Mouse (Mus musculus) CH12.LX (cell line): ENCODE measurements at regions not wholly inside any gene's neighbourhood (a gene's known extent, or its start where the extent isn't known, plus 50 kb on each side); places are given as distances from the start of the nearest gene placed in this dataset.

Experiments
- DNase-seq: peaks from one replicate; pipeline ENCODE4 v3.0.0-alpha.2; 2013; ENCODE audit errors: extremely low read depth
- H3K27ac ChIP-seq: 2 replicates; pipeline ENCODE4 v1.5.1; 2012; ENCODE audit warnings: low read depth, mild to moderate bottlenecking, control low read depth, moderate library complexity; ENCODE audit not compliant: insufficient read depth
- H3K27me3 ChIP-seq: replicated peaks from 2 replicates; pipeline ENCODE3; 2012; ENCODE audit warnings: inconsistent platforms
- H3K36me3 ChIP-seq, 2 experiments: replicated peaks in 1 of 2; 2 replicates each; pipeline versions ENCODE3 to v1.6.1; 2012; ENCODE audit warnings: inconsistent platforms in 1 of 2, low read length in 1 of 2, mild to moderate bottlenecking in 1 of 2, mixed read lengths in 1 of 2, moderate library complexity in 1 of 2; ENCODE audit not compliant: control insufficient read depth in 1 of 2, insufficient read depth in 1 of 2
- H3K4me1 ChIP-seq, 2 experiments: 2 replicates each; pipeline ENCODE4 v1.6.1; 2012; ENCODE audit warnings: inconsistent platforms in 1 of 2, moderate library complexity in 1 of 2; ENCODE audit not compliant: insufficient read depth in 2 of 2, control insufficient read depth in 1 of 2
- H3K4me2 ChIP-seq: 2 replicates; pipeline ENCODE4 v1.6.1; 2012; ENCODE audit warnings: low read depth, mild to moderate bottlenecking, control low read depth; ENCODE audit not compliant: poor library complexity, insufficient read depth, severe bottlenecking
- H3K4me3 ChIP-seq, 3 experiments: fragments of 150-350 bp in 1 of 3; sonication (generic) in 1 of 3; replicated peaks in 1 of 3; 2 replicates each; pipeline versions ENCODE3 to v1.5.1; 2011 to 2012; ENCODE audit warnings: low read depth in 2 of 3, low read length in 2 of 3, mild to moderate bottlenecking in 2 of 3, moderate library complexity in 2 of 3, control low read depth in 1 of 3, improper control_type of control experiment in 1 of 3, inconsistent platforms in 1 of 3, mixed read lengths in 1 of 3; ENCODE audit not compliant: poor library complexity in 1 of 3
- H3K79me2 ChIP-seq: replicated peaks from 2 replicates; pipeline ENCODE4 v1.6.1; 2012; ENCODE audit warnings: mild to moderate bottlenecking, moderate library complexity; ENCODE audit not compliant: control insufficient read depth, poor library complexity, insufficient read depth, severe bottlenecking; ENCODE audit errors: extremely low read depth
- H3K9ac ChIP-seq: 2 replicates; pipeline ENCODE4 v1.6.1; 2012; ENCODE audit warnings: low read depth, mild to moderate bottlenecking, control low read depth, moderate library complexity; ENCODE audit not compliant: insufficient read depth
- H3K9me3 ChIP-seq: replicated peaks from 2 replicates; pipeline ENCODE3; 2012; ENCODE audit warnings: low read length, inconsistent platforms, mixed read lengths
- BHLHE40 ChIP-seq: IDR thresholded peaks from 2 replicates; pipeline ENCODE4 v1.6.1; 2011; ENCODE audit warnings: mild to moderate bottlenecking, low read depth, low read length, improper control_type of control experiment
- CHD1 ChIP-seq: IDR thresholded peaks from 2 replicates; pipeline ENCODE4 v1.6.1; 2012; ENCODE audit warnings: low read depth, low read length, improper control_type of control experiment, inconsistent platforms
- CHD2 ChIP-seq: IDR thresholded peaks from 2 replicates; pipeline ENCODE4 v1.6.1; 2011; ENCODE audit warnings: low read length, improper control_type of control experiment
- CTCF ChIP-seq, 2 experiments: IDR thresholded peaks in 1 of 2; conservative IDR thresholded peaks in 1 of 2; 2 replicates each; pipeline ENCODE4 v1.5.1; 2011 to 2012; ENCODE audit warnings: low read depth in 2 of 2, low read length in 2 of 2, improper control_type of control experiment in 1 of 2, inconsistent platforms in 1 of 2, mild to moderate bottlenecking in 1 of 2, moderate library complexity in 1 of 2
- ETS1 ChIP-seq: conservative IDR thresholded peaks from 2 replicates; pipeline ENCODE4 v1.6.1; 2012; ENCODE audit warnings: low read depth, mild to moderate bottlenecking, inconsistent platforms, low read length, improper control_type of control experiment, moderate library complexity
- GABPA ChIP-seq: IDR thresholded peaks from 2 replicates; pipeline ENCODE4 v1.6.1; 2012; ENCODE audit warnings: low read depth, low read length, improper control_type of control experiment, inconsistent platforms; ENCODE audit not compliant: insufficient replicate concordance
- JUN ChIP-seq: IDR thresholded peaks from 2 replicates; pipeline ENCODE4 v1.6.1; 2011; ENCODE audit warnings: low read depth, mild to moderate bottlenecking, low read length, improper control_type of control experiment, moderate library complexity; ENCODE audit not compliant: insufficient read depth
- KAT2A ChIP-seq: IDR thresholded peaks from 2 replicates; pipeline ENCODE4 v1.6.1; 2012; ENCODE audit warnings: low read length, improper control_type of control experiment, inconsistent platforms; ENCODE audit not compliant: insufficient replicate concordance
- MXI1 ChIP-seq: IDR thresholded peaks from 2 replicates; pipeline ENCODE4 v1.6.1; 2011; ENCODE audit warnings: mild to moderate bottlenecking, low read depth, low read length, improper control_type of control experiment
- RAD21 ChIP-seq: IDR thresholded peaks from 2 replicates; pipeline ENCODE4 v1.6.1; 2011; ENCODE audit warnings: low read depth, mild to moderate bottlenecking, low read length, improper control_type of control experiment, moderate library complexity
- RCOR1 ChIP-seq: conservative IDR thresholded peaks from 2 replicates; pipeline ENCODE4 v1.6.1; 2012; ENCODE audit warnings: low read depth, mild to moderate bottlenecking, inconsistent platforms, low read length, improper control_type of control experiment
- SMC3 ChIP-seq: IDR thresholded peaks from 2 replicates; pipeline ENCODE4 v1.6.1; 2011; ENCODE audit warnings: low read depth, low read length, improper control_type of control experiment
- UBTF ChIP-seq: IDR thresholded peaks from 2 replicates; pipeline ENCODE4 v1.6.1; 2012; ENCODE audit warnings: low read depth, mild to moderate bottlenecking, inconsistent platforms, low read length, improper control_type of control experiment, moderate library complexity
- USF2 ChIP-seq: conservative IDR thresholded peaks from 2 replicates; pipeline ENCODE4 v1.6.1; 2011; ENCODE audit warnings: low read depth, low read length, improper control_type of control experiment
- ZKSCAN1 ChIP-seq: IDR thresholded peaks from 2 replicates; pipeline ENCODE4 v1.6.1; 2012; ENCODE audit warnings: low read depth, inconsistent platforms, low read length, improper control_type of control experiment, borderline replicate concordance
- ZMIZ1 ChIP-seq: IDR thresholded peaks from 2 replicates; pipeline ENCODE4 v1.6.1; 2012; ENCODE audit warnings: low read depth, mild to moderate bottlenecking, inconsistent platforms, low read length, improper control_type of control experiment
- ZNF384 ChIP-seq: IDR thresholded peaks from 2 replicates; pipeline ENCODE4 v1.6.1; 2012; ENCODE audit warnings: low read depth, low read length, improper control_type of control experiment, inconsistent platforms
- dilution Hi-C: fragments of 300-500 bp; cut with MboI; formaldehyde crosslinking; loops from 2 replicates; pipeline ENCODE4 v1.14.3; 2020; ENCODE audit warnings: low sequenced_read_pairs; ENCODE audit not compliant: extremely low pct_unique_long_range_greater_than_20kb, extremely low pct_ligation_motif_present
- in situ Hi-C: fragments of 300-500 bp; cut with MboI; formaldehyde crosslinking; loops from 3 replicates; pipeline ENCODE4 v1.14.3; 2019; ENCODE audit warnings: low sequenced_read_pairs, low pct_ligation_motif_present, low pct_unique_long_range_greater_than_20kb, mixed read lengths

DNA sequence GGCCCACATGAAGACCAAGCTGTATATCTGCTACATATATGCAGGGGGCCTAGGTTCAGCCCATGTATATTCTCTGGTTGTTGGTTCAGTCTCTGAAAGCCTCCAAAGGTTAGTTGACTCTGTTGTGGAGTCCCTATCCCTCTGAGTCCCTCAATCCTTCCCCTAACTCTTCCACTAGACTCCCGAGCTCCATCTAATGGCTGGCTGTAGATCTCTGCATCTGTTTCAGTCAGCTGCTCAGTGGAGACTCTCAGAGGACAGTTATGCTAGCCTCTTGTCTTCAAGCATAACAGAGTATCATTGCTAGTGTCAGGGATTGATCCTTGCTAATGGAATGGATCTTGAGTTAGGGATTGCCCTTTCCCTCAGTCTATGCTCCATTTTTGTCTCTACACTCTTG is 275.0 kb upstream of the Pitrm1 start:
- H3K4me1 ChIP-seq, result no peaks in the 10 kb centered on the region
- H3K36me3 ChIP-seq, result no peaks in the 10 kb centered on the region
- peak; percentile 20 for DNase-seq
- no peak overlapping the region for H3K4me3 ChIP-seq
- in situ Hi-C loops, result no loop called here
- H3K9ac ChIP-seq, result no peak overlapping the region
- TF ChIP-seq CTCF (conservative IDR thresholded peaks at IDR 0.05 in 1 of 2, IDR thresholded peaks at IDR 0.05 in 1 of 2; ENCODE audit: low read depth in 2 of 2, low read length in 2 of 2) (peak in 1 of 2 experiments; percentile 66; a peak in 2 of 4 replicates), USF2 (no peak), RAD21 (peak; percentile 51), SMC3 (peak; percentile 53)
- H3K9me3 ChIP-seq, result peaks cover 2% of the 10 kb centered on the region
- H3K4me2 ChIP-seq, result no peak overlapping the region
- H3K27me3 ChIP-seq, result no peaks in the 10 kb centered on the region
- no peaks in the 10 kb centered on the region for H3K79me2 ChIP-seq
- no peak overlapping the region for H3K27ac ChIP-seq
- dilution Hi-C loops, result no loop called here

DNA sequence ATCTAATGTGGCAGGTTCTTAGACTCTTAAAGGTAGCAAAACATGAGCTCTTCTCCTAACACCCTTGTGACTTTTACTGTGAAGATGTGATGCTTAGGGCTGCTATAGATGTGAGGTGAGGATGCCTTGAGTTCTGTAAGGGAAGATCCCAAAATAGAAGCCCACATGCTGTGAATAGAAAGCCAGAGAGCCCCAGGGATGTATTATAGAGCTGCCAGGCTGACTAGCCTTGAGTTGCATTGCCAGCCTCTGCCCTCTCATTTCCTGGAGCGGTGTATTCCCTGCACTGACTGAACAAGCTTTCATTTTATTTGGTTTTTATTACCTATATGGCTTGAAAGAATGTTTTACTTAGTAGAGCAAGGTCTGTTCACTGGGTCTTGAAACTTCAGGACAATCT is 267.9 kb upstream of the Pitrm1 start:
- in situ Hi-C loops, result no loop called here
- dilution Hi-C loops, result no loop called here
- no peaks in the 10 kb centered on the region for H3K79me2 ChIP-seq
- H3K4me2 ChIP-seq, result no peak overlapping the region
- no peaks in the 10 kb centered on the region for H3K9me3 ChIP-seq
- H3K9ac ChIP-seq, result no peak overlapping the region
- no peaks in the 10 kb centered on the region for H3K27me3 ChIP-seq
- H3K4me3 ChIP-seq, result no peak overlapping the region
- no peak overlapping the region for H3K27ac ChIP-seq
- H3K4me1 ChIP-seq, result no peaks in the 10 kb centered on the region
- DNase-seq, result no peak
- TF ChIP-seq ZKSCAN1 (no peak), USF2 (no peak), ZNF384 (no peak), CHD1 (no peak), ETS1 (no peak), BHLHE40 (no peak), MXI1 (no peak), GABPA (no peak), ZMIZ1 (no peak), JUN (no peak), RCOR1 (no peak), SMC3 (no peak), KAT2A (no peak), UBTF (no peak), CHD2 (no peak)
- H3K36me3 ChIP-seq, result no peaks in the 10 kb centered on the region
